8 mouse cellular contexts compared by ENCODE assay signal in the genomic region with DNA sequence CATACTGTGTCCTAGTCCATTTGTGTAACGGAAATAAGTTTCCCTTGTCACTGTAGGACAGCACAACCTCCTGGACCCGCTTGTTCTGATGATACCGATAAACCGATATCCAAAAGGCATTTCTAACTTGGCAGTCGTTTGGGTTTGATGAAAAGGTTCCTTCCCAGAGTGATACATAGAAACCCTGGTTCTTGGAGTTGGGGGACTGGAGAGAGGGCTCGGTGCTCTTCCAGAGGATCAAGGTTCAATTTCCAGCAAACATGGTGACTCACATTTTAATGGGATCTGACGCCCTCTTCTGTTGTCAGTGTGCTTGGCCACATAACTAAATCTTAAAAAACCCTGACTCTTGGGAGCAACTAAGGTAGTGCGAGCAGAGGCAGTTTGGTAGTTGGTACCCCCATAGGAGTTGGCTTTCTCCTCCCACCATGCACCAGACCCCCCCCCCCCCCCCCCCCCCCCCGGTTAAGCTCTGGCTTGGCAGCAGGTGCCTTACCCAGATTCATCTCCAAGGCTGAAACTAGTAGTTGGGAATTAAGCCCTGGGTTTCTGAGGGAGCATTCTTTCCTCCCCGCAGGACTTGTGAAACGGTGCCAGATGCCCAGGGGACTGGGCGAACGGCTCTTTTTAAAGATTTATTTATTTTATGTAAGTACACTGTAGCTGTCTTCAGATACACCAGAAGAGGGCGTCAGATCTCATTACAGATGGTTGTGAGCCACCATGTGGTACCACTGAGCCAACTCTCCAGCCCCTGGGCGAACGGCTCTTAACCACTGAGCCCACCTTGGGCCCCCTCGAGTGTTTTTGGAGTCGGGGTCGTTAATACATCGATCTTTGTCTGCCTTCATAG. TPM values are rescaled to one million over a fixed set of nuclear protein-coding genes. Genes with fewer than 3 reads are reported as not detected.
A peak's percentile ranks its signal among the peaks of the same experiment; 100 is the strongest.
DNase-seq lines count a peak whose midpoint lies in the region; ATAC-seq and TF ChIP-seq lines count a peak whose summit lies in the region.

No protein-coding gene starts in this region.

- TF ChIP-seq EP300 in liver, postnatal 0 days (IDR thresholded peaks at IDR 0.05; ENCODE audit: low read depth) = no peak

- 11% methylated on average over 20 of the region's 20 CpGs for WGBS in spleen, adult 2 months
- 12% methylated on average over 19 of the region's 20 CpGs for WGBS in hindbrain, embryonic 14.5 days
- WGBS in liver, postnatal 0 days (ENCODE audit: insufficient replicate concordance) = 9% methylated on average over 19 of the region's 20 CpGs

- H3K27me3 ChIP-seq in spleen, adult 2 months (ENCODE audit: control insufficient read depth, insufficient read depth, low read length) = no peaks in the 10 kb centered on the region
- no peaks in the 10 kb centered on the region for H3K27me3 ChIP-seq in hindbrain, embryonic 14.5 days (ENCODE audit: control insufficient read depth, insufficient read depth, low read length)
- no peaks in the 10 kb centered on the region for H3K27me3 ChIP-seq in liver, postnatal 0 days (ENCODE audit: insufficient read depth, low read length)

- peak overlapping the region; percentile 97 for H3K4me2 ChIP-seq in hindbrain, embryonic 14.5 days (replicated peaks)
- peak overlapping the region; percentile 90 for H3K4me2 ChIP-seq in liver, postnatal 0 days (ENCODE audit: low read depth, low read length)

- H3K36me3 ChIP-seq in spleen, adult 2 months (ENCODE audit: control insufficient read depth, insufficient read depth, low read length) = peaks cover 22% of the 10 kb centered on the region
- H3K36me3 ChIP-seq in hindbrain, embryonic 14.5 days (replicated peaks; ENCODE audit: control insufficient read depth, insufficient read depth) = peaks cover 45% of the 10 kb centered on the region
- peaks cover 27% of the 10 kb centered on the region for H3K36me3 ChIP-seq in liver, postnatal 0 days (replicated peaks; ENCODE audit: insufficient read depth, low read length)

- TF ChIP-seq POLR2A in spleen, adult 2 months (IDR thresholded peaks at IDR 0.05; ENCODE audit: low read depth, low read length) = no peak

- H3K9ac ChIP-seq in hindbrain, embryonic 14.5 days = peak overlapping the region; percentile 84
- H3K9ac ChIP-seq in liver, postnatal 0 days (replicated peaks) = peak overlapping the region; percentile 90

- peak overlapping the region; percentile 73 for H3K27ac ChIP-seq in spleen, adult 2 months (ENCODE audit: insufficient read depth, low read length)
- peak overlapping the region; percentile 81; the same call in 1 of the 2 replicates for H3K27ac ChIP-seq in hindbrain, embryonic 14.5 days
- peak overlapping the region; percentile 90 for H3K27ac ChIP-seq in liver, postnatal 0 days (ENCODE audit: low read depth)

- no peaks in the 10 kb centered on the region for H3K9me3 ChIP-seq in hindbrain, embryonic 14.5 days (ENCODE audit: control insufficient read depth, low read length)
- H3K9me3 ChIP-seq in liver, postnatal 0 days (ENCODE audit: low read length) = no peaks in the 10 kb centered on the region

- H3K4me1 ChIP-seq in spleen, adult 2 months (ENCODE audit: control insufficient read depth, insufficient read depth, insufficient read length) = no peaks in the 10 kb centered on the region
- peaks cover 19% of the 10 kb centered on the region for H3K4me1 ChIP-seq in hindbrain, embryonic 14.5 days (replicated peaks; ENCODE audit: control insufficient read depth, insufficient read depth, low read length)
- peaks cover 17% of the 10 kb centered on the region for H3K4me1 ChIP-seq in liver, postnatal 0 days (ENCODE audit: insufficient read depth)

- no peak for DNase-seq in spleen, adult 2 months (ENCODE audit: low read depth in 1 of 2, low spot score in 2 of 2)
- no peak for DNase-seq in spleen, postnatal 14 days (ENCODE audit: low spot score in 2 of 2)
- peak; percentile 51 for DNase-seq in c-Kit-positive CD71-positive TER-119-positive erythroid progenitor cells, embryonic 14.5 days (ENCODE audit: low spot score)
- DNase-seq in hindbrain, embryonic 14.5 days (ENCODE audit: low spot score) = no peak
- DNase-seq in liver, postnatal 0 days = peak; percentile 54
- DNase-seq in yolk sac, embryonic 10.5 days (ENCODE audit: low spot score) = peak; percentile 56
- no peak for DNase-seq in testis, postnatal 10 days (ENCODE audit: low spot score)
- DNase-seq in ovary, postnatal 36 days (ENCODE audit: low spot score) = no peak

- H3K4me3 ChIP-seq in spleen, adult 2 months (ENCODE audit: extremely low read depth, insufficient read depth, insufficient read length) = peak overlapping the region; percentile 91
- peak overlapping the region; percentile 90 for H3K4me3 ChIP-seq in hindbrain, embryonic 14.5 days (replicated peaks; ENCODE audit: low read length)
- peak overlapping the region; percentile 80 for H3K4me3 ChIP-seq in liver, postnatal 0 days (ENCODE audit: low read depth, low read length)

- ATAC-seq in hindbrain, embryonic 14.5 days (ENCODE audit: low FRiP score) = no peak
- peak; percentile 27; the same call in 1 of the 2 replicates for ATAC-seq in liver, postnatal 0 days

- no peak for TF ChIP-seq CTCF in spleen, adult 2 months (IDR thresholded peaks at IDR 0.05; ENCODE audit: extremely low read depth, insufficient read depth, insufficient read length, insufficient replicate concordance)
- TF ChIP-seq CTCF in liver, postnatal 0 days (IDR thresholded peaks at IDR 0.05; ENCODE audit: low read depth) = peak; percentile 45

RNA-seq across cellular contexts. Expression of a gene that starts 1.1 kb away (rescaled TPM):
- polyA plus RNA-seq in spleen, adult 2 months (2012; rRNA removed) = 37.3 and 73.8 TPM in 2 replicates
- polyA plus RNA-seq in hindbrain, embryonic 14.5 days (2014; fragmentation: Nextera tagmentation; extraction: Ambion mirVana) = 54.1 and 68.5 TPM in 2 replicates
- 192 and 213 TPM in 2 replicates for polyA plus RNA-seq in liver, postnatal 0 days (2015; fragmentation: Nextera tagmentation; extraction: Ambion mirVana)

RNA-seq across cellular contexts. Expression of a gene that starts 9.0 kb away (rescaled TPM):
- polyA plus RNA-seq in spleen, adult 2 months (2012; rRNA removed) = 13.7 and 14.0 TPM in 2 replicates
- 73.8 and 81.9 TPM in 2 replicates for polyA plus RNA-seq in hindbrain, embryonic 14.5 days (2014; fragmentation: Nextera tagmentation; extraction: Ambion mirVana)
- 63.6 and 64.1 TPM in 2 replicates for polyA plus RNA-seq in liver, postnatal 0 days (2015; fragmentation: Nextera tagmentation; extraction: Ambion mirVana)

RNA-seq across cellular contexts. Expression of a gene that starts 10.0 kb away (rescaled TPM):
- polyA plus RNA-seq in spleen, adult 2 months (2012; rRNA removed) = 0.08 and 0.20 TPM in 2 replicates
- 0.21 and 0.35 TPM in 2 replicates for polyA plus RNA-seq in hindbrain, embryonic 14.5 days (2014; fragmentation: Nextera tagmentation; extraction: Ambion mirVana)
- 0.11 and 0.14 TPM in 2 replicates for polyA plus RNA-seq in liver, postnatal 0 days (2015; fragmentation: Nextera tagmentation; extraction: Ambion mirVana)

RNA-seq across cellular contexts. Expression of a gene that starts 21.5 kb away (rescaled TPM):
- polyA plus RNA-seq in spleen, adult 2 months (2012; rRNA removed) = 55.6 and 62.8 TPM in 2 replicates
- polyA plus RNA-seq in hindbrain, embryonic 14.5 days (2014; fragmentation: Nextera tagmentation; extraction: Ambion mirVana) = 60.0 and 60.4 TPM in 2 replicates
- 23.0 and 24.1 TPM in 2 replicates for polyA plus RNA-seq in liver, postnatal 0 days (2015; fragmentation: Nextera tagmentation; extraction: Ambion mirVana)

RNA-seq across cellular contexts. Expression of a gene that starts 44.5 kb away (rescaled TPM):
- polyA plus RNA-seq in spleen, adult 2 months (2012; rRNA removed) = 6.4 and 8.1 TPM in 2 replicates
- 0.88 and 1.1 TPM in 2 replicates for polyA plus RNA-seq in hindbrain, embryonic 14.5 days (2014; fragmentation: Nextera tagmentation; extraction: Ambion mirVana)
- polyA plus RNA-seq in liver, postnatal 0 days (2015; fragmentation: Nextera tagmentation; extraction: Ambion mirVana) = 707 and 780 TPM in 2 replicates

Comparison
In these comparisons a context has a peak if more than half of its experiments do, and no peak if none do; other contexts are left out.
1. DNase-seq: peak in c-Kit-positive CD71-positive TER-119-positive erythroid progenitor cells, embryonic 14.5 days (single experiment), liver, postnatal 0 days (single experiment) and yolk sac, embryonic 10.5 days (single experiment); none in spleen, adult 2 months (0 of 2), spleen, postnatal 14 days (0 of 2), hindbrain, embryonic 14.5 days (single experiment), testis, postnatal 10 days (single experiment) and ovary, postnatal 36 days (single experiment).
2. Peak in every context shown above with its lines, with median percentiles within 50 percentile points of each other: H3K27ac ChIP-seq and H3K4me3 ChIP-seq.